Mouse (Mus musculus) kidney, postnatal 0 days (tissue): Measurements from ENCODE around the gene Lama2. TPM values are rescaled to one million over a fixed set of nuclear protein-coding genes. Genes with fewer than 3 reads are reported as not detected.

ENCODE experiments used
- ATAC-seq: fragments of 200-750 bp; cut with Nextera tagmentation; replicated peaks from 2 replicates; pipeline ENCODE4 v1.8.0; 2017; ENCODE audit warnings: low read depth, moderate number of reproducible peaks, moderate TSS enrichment, moderate library complexity; ENCODE audit not compliant: low FRiP score
- DNase-seq: peaks from one replicate; pipeline ENCODE4 v3.0.0-alpha.2; 2016; ENCODE audit warnings: low spot score
- H3K27ac ChIP-seq: fragments of 300-500 bp; sonication (generic); 2 replicates; pipeline ENCODE4 v1.5.1; 2014; ENCODE audit warnings: mild to moderate bottlenecking
- H3K27me3 ChIP-seq: fragments of 300-500 bp; sonication (generic); 2 replicates; pipeline ENCODE4 v1.6.1; 2014; ENCODE audit warnings: low read length, mixed read lengths; ENCODE audit not compliant: insufficient read depth
- H3K36me3 ChIP-seq: fragments of 300-500 bp; sonication (generic); 2 replicates; pipeline ENCODE4 v1.6.1; 2014; ENCODE audit warnings: low read length, mixed read lengths; ENCODE audit not compliant: insufficient read depth
- H3K4me1 ChIP-seq: fragments of 300-500 bp; sonication (generic); replicated peaks from 2 replicates; pipeline ENCODE4 v1.6.1; 2014; ENCODE audit warnings: antibody characterized with exemption, low read length, mixed read lengths; ENCODE audit not compliant: insufficient read depth
- H3K4me2 ChIP-seq: fragments of 300-500 bp; sonication (generic); 2 replicates; pipeline ENCODE4 v1.6.1; 2014; ENCODE audit warnings: mild to moderate bottlenecking, low read length, moderate library complexity, mixed read lengths
- H3K4me3 ChIP-seq: fragments of 300-500 bp; sonication (generic); replicated peaks from 2 replicates; pipeline ENCODE4 v1.5.1; 2014; ENCODE audit warnings: low read depth, low read length
- H3K9ac ChIP-seq: fragments of 300-500 bp; sonication (generic); 2 replicates; pipeline ENCODE4 v1.6.1; 2014; ENCODE audit warnings: low read depth, low read length
- H3K9me3 ChIP-seq: fragments of 300-500 bp; sonication (generic); replicated peaks from 2 replicates; pipeline ENCODE4 v1.6.1; 2016; ENCODE audit warnings: low read length, inconsistent platforms, mixed read lengths
- CTCF ChIP-seq: IDR thresholded peaks from 2 replicates; pipeline ENCODE4 v1.5.1; 2016; ENCODE audit warnings: antibody characterized with exemption, low read depth, mild to moderate bottlenecking, moderate library complexity
- WGBS: fragments of 180-500 bp; shearing (Covaris S2); extraction: QIAGEN DNeasy Blood & Tissue Kit; methylation state at CpG from one replicate; pipeline ENCODE4 v1.1.7; 2014; 5-methylcytosine and 5-hydroxymethylcytosine counted together
- polyA plus RNA-seq: library from polyadenylated mRNA; unstranded; fragments of >200 nt; fragmentation: Nextera tagmentation; extraction: Ambion mirVana; gene quantifications from 2 replicates; pipeline ENCODE4 v1.2.1, GENCODE M21; 2015

The Lama2 gene
- polyA plus RNA-seq, 1 experiment from 2014 or later = 16.2 TPM

- no peaks in the 10 kb centered on the region for H3K9me3 ChIP-seq
- no peak overlapping the region for H3K4me2 ChIP-seq
Observed at GRCm38 (mm10) chr10:27322410-27322990, 297.1 kb downstream of the Lama2 start.

GRCm38 (mm10) chr10:27307444-27307843 lies 312.1 kb downstream of the Lama2 start:
- DNase-seq = no peak
- Histone ChIP-seq H3K4me2 (no peak overlapping the region), H3K27ac (no peak overlapping the region), H3K4me3 (no peak overlapping the region), H3K4me1 (no peaks in the 10 kb centered on the region), H3K9me3 (no peaks in the 10 kb centered on the region), H3K36me3 (no peaks in the 10 kb centered on the region), H3K9ac (no peak overlapping the region), H3K27me3 (no peaks in the 10 kb centered on the region)
- ATAC-seq = no peak
- no peak for TF ChIP-seq CTCF
- WGBS = 55% methylated on average over 8 of the region's 8 CpGs

More at GRCm38 (mm10) chr10:27322410-27322990, 297.1 kb downstream of the Lama2 start:
- Histone ChIP-seq H3K36me3 (no peaks in the 10 kb centered on the region), H3K9ac (no peak overlapping the region), H3K27ac (no peak overlapping the region), H3K4me1 (no peaks in the 10 kb centered on the region), H3K4me3 (no peak overlapping the region), H3K27me3 (no peaks in the 10 kb centered on the region)
- no peak for TF ChIP-seq CTCF
- 77% methylated on average over 4 of the region's 4 CpGs for WGBS
- ATAC-seq = no peak
- no peak for DNase-seq

- 60% methylated on average over 3 of the region's 3 CpGs for WGBS
- TF ChIP-seq CTCF = no peak
Observed at GRCm38 (mm10) chr10:27305301-27305700, 314.3 kb downstream of the Lama2 start.

GRCm38 (mm10) chr10:27285098-27285860 lies 334.3 kb downstream of the Lama2 start:
- Histone ChIP-seq H3K4me1 (0 out of 2 replicates have a peak, but pooled peaks cover 4% of the 10 kb centered on the region), H3K9ac (no peak overlapping the region), H3K4me2 (no peak overlapping the region), H3K27me3 (no peaks in the 10 kb centered on the region), H3K36me3 (no peaks in the 10 kb centered on the region), H3K27ac (no peak overlapping the region), H3K9me3 (no peaks in the 10 kb centered on the region), H3K4me3 (no peak overlapping the region)
- WGBS = 21% methylated on average over 10 of the region's 10 CpGs
- DNase-seq (peak; percentile 64), ATAC-seq (no peak)
- TF ChIP-seq CTCF = no peak

More at GRCm38 (mm10) chr10:27305301-27305700, 314.3 kb downstream of the Lama2 start:
- no peaks in the 10 kb centered on the region for H3K9me3 ChIP-seq
- H3K9ac ChIP-seq = no peak overlapping the region
- DNase-seq = peak; percentile 20
- ATAC-seq = no peak
- H3K4me1 ChIP-seq = no peaks in the 10 kb centered on the region
- H3K27me3 ChIP-seq = no peaks in the 10 kb centered on the region
- no peak overlapping the region for H3K4me3 ChIP-seq
- H3K27ac ChIP-seq = no peak overlapping the region
- no peaks in the 10 kb centered on the region for H3K36me3 ChIP-seq
- H3K4me2 ChIP-seq = no peak overlapping the region

- Histone ChIP-seq H3K27ac (no peak overlapping the region), H3K9me3 (no peaks in the 10 kb centered on the region), H3K4me2 (no peak overlapping the region), H3K36me3 (no peaks in the 10 kb centered on the region), H3K27me3 (no peaks in the 10 kb centered on the region), H3K4me1 (no peaks in the 10 kb centered on the region), H3K4me3 (no peak overlapping the region), H3K9ac (no peak overlapping the region)
- no peak for DNase-seq
- no peak for ATAC-seq
- no peak for TF ChIP-seq CTCF
- WGBS = 94% methylated on average over 2 of the region's 2 CpGs
Observed at GRCm38 (mm10) chr10:27267432-27267831, 352.1 kb downstream of the Lama2 start.

GRCm38 (mm10) chr10:27265812-27266211 lies 353.7 kb downstream of the Lama2 start:
- H3K4me3 ChIP-seq = no peak overlapping the region

More at GRCm38 (mm10) chr10:27265812-27266211, 353.7 kb downstream of the Lama2 start:
- DNase-seq (no peak), ATAC-seq (no peak)
- no peaks in the 10 kb centered on the region for H3K27me3 ChIP-seq
- no peak overlapping the region for H3K9ac ChIP-seq
- no peak for TF ChIP-seq CTCF
- WGBS = 49% methylated on average over 2 of the region's 2 CpGs
- H3K27ac ChIP-seq = no peak overlapping the region
- no peaks in the 10 kb centered on the region for H3K9me3 ChIP-seq
- H3K4me1 ChIP-seq = no peaks in the 10 kb centered on the region
- no peaks in the 10 kb centered on the region for H3K36me3 ChIP-seq
- H3K4me2 ChIP-seq = no peak overlapping the region
